Mouse (Mus musculus): ENCODE data around the gene Podn. TPM values are rescaled to one million over a fixed set of nuclear protein-coding genes. Genes with fewer than 3 reads are reported as not detected.

Podn gene
- total and polyA plus RNA-seq, 2 experiments from 2014 or later, result 1.2 to 4.0 TPM

DNA sequence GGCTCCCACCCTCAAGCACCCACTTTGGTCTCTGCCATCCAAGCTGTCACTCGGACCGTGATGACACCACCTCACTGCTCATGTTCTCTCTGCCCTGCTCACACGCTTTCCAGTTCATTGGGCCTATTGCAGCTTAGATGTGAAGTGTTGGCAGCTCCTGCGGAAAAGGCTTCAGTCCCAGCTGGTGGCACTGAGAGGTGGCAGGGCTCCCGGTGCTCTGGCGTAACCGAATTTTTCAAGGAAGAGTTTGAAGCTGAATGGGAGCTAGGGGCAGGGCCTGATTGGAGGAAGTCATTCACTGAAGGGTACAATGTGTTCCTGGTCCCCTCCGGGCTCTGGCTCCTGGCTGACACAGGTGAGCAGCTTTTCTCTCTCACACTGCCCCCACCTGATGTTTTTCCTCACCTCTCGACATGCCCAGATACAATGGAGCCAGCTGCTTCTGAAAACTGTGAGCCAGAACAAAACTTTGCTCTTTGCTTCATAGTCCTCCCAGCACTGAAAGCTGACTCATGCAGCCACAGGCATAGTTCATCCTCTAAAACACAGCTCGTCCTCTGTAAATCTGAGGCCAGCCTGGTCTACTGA is 44.5 kb downstream of the Podn start:
- Histone ChIP-seq H3K4me2 (ENCODE audit: low read depth, low read length) (no peak overlapping the region), H3K36me3 (ENCODE audit: insufficient read depth, low read length) (peaks cover 21% of the 10 kb centered on the region), H3K27me3 (ENCODE audit: insufficient read depth, low read length) (no peaks in the 10 kb centered on the region), H3K9me3 (ENCODE audit: low read length) (no peaks in the 10 kb centered on the region), H3K27ac (0 out of 2 replicates have a peak overlapping the region, but pooled peaks have one; percentile 41), H3K4me1 (ENCODE audit: insufficient read depth, low read length) (0 out of 2 replicates have a peak, but pooled peaks cover 4% of the 10 kb centered on the region), H3K4me3 (ENCODE audit: low read length) (no peak overlapping the region), H3K9ac (replicated peaks; ENCODE audit: low read length) (no peak overlapping the region)
- DNase-seq (ENCODE audit: low spot score) (peak; percentile 81), ATAC-seq (peak; percentile 87)
- whole genome bisulfite sequencing, result 50% methylated on average over 10 of the region's 10 CpGs
- TF ChIP-seq CTCF (IDR thresholded peaks at IDR 0.05; ENCODE audit: low read depth), result no peak

DNA sequence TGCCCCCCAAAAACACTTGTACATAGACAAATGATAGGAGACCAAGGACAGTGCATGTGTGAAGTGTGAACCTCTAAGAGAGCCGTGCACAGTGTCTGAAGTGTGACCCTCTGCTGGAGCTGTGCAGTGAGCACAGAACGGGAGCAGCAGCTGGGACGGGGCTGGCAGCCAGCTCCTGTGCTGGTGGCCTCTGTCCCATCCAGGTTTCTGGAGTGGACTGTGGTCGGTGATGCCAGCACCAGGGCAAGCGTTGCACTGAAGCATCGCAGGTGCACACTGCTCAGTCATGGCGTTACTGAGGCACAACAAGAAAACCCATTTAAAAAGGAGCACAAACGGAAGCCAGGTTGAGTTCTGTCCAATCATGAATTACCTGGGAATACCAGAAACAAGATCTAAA is 50.1 kb downstream of the Podn start:
- WGBS, result 61% methylated on average over 8 of the region's 8 CpGs
- DNase-seq (ENCODE audit: low spot score) (peak; percentile 58), ATAC-seq (peak; percentile 61; the same call in 1 of the 2 replicates)
- no peak overlapping the region for H3K9ac ChIP-seq (replicated peaks; ENCODE audit: low read length)
- no peak for TF ChIP-seq CTCF (IDR thresholded peaks at IDR 0.05; ENCODE audit: low read depth)
- H3K27ac ChIP-seq, result no peak overlapping the region
- 0 out of 2 replicates have a peak, but pooled peaks cover 3% of the 10 kb centered on the region for H3K4me1 ChIP-seq (ENCODE audit: insufficient read depth, low read length)
- H3K27me3 ChIP-seq (ENCODE audit: insufficient read depth, low read length), result no peaks in the 10 kb centered on the region
- H3K4me2 ChIP-seq (ENCODE audit: low read depth, low read length), result no peak overlapping the region
- H3K9me3 ChIP-seq (ENCODE audit: low read length), result no peaks in the 10 kb centered on the region
- peaks cover 8% of the 10 kb centered on the region for H3K36me3 ChIP-seq (ENCODE audit: insufficient read depth, low read length)
- H3K4me3 ChIP-seq (ENCODE audit: low read length), result no peak overlapping the region

DNA sequence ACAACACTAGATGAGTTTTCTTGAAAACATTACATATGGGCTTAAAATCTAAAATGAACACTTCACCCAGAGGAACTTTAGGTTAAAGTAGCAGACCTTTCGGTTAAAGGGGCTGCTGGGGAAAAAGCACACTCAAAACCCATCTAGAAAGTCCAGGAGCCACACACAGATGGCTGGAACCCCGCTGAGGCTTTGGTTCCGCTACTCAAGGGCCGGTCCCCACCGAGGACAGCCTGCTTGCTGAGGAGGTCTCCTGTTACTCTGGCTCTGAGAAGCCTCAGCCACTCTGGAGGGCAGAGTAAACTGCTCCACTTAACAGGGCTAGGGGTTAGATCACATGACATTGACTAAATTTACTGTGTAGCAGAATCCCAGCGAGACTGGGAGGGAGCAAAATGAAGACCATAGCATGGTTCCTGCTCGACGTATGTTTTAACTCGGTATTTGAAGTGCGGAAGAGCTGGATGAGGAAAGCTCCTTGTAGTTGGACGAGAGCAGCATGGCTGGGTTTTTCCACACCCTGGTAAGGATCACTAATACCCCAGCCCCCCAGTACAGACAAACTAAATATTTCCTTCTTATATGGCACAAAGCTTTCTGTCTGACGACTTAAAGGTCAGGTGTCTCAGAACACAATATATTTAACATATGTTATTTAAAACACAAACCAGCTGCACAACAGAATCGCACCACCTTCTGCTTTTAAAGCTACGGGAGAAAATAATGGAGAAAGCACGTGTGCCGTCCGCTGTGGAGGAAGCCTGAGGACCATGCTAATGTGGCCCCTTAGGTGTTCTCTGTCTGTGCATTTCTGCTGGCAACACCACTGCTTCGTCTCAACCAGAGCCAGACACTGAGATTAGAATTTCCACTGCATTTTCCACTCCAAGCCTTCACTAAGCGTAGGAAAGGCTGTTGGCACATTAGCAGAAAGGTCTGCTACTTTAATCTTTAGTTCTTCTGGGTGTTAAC is 50.8 kb downstream of the Podn start:
- 63% methylated on average over 19 of the region's 19 CpGs for WGBS
- 0 out of 2 replicates have a peak, but pooled peaks cover 3% of the 10 kb centered on the region for H3K4me1 ChIP-seq (ENCODE audit: insufficient read depth, low read length)
- H3K9ac ChIP-seq (replicated peaks; ENCODE audit: low read length), result no peak overlapping the region
- peaks cover 8% of the 10 kb centered on the region for H3K36me3 ChIP-seq (ENCODE audit: insufficient read depth, low read length)
- no peaks in the 10 kb centered on the region for H3K27me3 ChIP-seq (ENCODE audit: insufficient read depth, low read length)
- DNase-seq (ENCODE audit: low spot score) (no peak), ATAC-seq (no peak)
- H3K4me3 ChIP-seq (ENCODE audit: low read length), result no peak overlapping the region
- no peaks in the 10 kb centered on the region for H3K9me3 ChIP-seq (ENCODE audit: low read length)
- TF ChIP-seq CTCF (IDR thresholded peaks at IDR 0.05; ENCODE audit: low read depth), result no peak
- H3K27ac ChIP-seq, result no peak overlapping the region
- H3K4me2 ChIP-seq (ENCODE audit: low read depth, low read length), result no peak overlapping the region

DNA sequence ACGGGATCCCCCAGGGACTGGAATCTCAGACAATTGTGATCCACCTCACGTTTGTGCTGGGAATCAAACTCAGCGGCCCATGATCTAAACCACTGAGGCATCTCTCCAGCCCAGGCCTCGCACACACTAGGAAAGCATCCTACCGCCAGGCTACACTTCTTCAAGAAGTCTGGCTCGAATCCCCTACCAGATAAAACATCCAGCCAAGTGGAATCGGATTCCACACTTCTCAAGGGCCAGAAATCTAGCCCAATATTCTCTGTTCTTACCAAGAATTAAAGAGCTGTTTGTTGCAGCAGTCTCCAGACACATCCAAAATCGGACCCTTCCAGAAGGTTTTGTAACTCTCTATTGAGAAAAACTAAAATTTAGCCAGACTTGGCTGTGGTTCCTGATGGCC is 59.2 kb downstream of the Podn start:
- no peaks in the 10 kb centered on the region for H3K9me3 ChIP-seq (ENCODE audit: low read length)
- H3K27ac ChIP-seq, result no peak overlapping the region
- 66% methylated on average over 8 of the region's 8 CpGs for WGBS
- H3K27me3 ChIP-seq (ENCODE audit: insufficient read depth, low read length), result peaks cover 5% of the 10 kb centered on the region; the same call in 1 of the 2 replicates
- ATAC-seq, result no peak
- H3K4me3 ChIP-seq (ENCODE audit: low read length), result no peak overlapping the region
- H3K4me2 ChIP-seq (ENCODE audit: low read depth, low read length), result no peak overlapping the region
- 0 out of 2 replicates have a peak, but pooled peaks cover under 1% of the 10 kb centered on the region for H3K4me1 ChIP-seq (ENCODE audit: insufficient read depth, low read length)
- no peak for DNase-seq (ENCODE audit: low spot score)
- H3K9ac ChIP-seq (replicated peaks; ENCODE audit: low read length), result no peak overlapping the region
- TF ChIP-seq CTCF (IDR thresholded peaks at IDR 0.05; ENCODE audit: low read depth), result no peak
- H3K36me3 ChIP-seq (ENCODE audit: insufficient read depth, low read length), result peaks cover 2% of the 10 kb centered on the region; the same call in 1 of the 2 replicates

DNA sequence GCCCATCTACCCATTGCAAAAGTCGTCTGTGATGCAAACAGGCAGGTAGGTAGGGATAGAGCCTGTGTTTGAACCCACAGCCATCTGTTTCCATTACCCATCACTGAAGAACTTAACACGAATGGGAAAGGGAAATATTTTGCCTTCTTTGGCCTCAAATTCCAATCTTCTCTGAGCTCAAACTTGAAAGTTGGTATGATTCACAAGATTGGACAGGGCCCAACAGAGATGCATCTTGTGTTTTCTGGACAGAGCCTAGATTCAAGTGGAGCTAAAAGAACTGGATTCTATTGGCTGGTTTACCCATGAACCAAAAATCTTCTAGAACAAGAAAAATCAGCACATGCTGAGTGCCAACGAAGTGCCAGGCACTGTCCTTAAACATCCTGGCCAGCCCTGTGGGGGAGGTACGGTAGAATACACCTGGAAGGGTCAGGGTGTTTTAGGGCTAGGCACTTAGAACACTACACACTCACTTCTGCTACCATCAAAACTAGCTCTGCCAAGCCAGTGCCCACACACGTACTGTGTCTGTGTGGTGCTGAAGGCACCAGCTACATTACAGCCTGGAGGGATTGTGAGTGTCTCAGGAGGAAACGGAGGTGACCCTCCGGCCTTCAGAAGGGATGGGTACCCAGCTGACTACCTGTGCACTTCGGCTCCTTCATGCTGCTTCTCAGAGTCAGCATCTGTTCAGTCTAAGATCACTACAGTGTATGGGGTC is 63.0 kb downstream of the Podn start:
- no peaks in the 10 kb centered on the region for H3K9me3 ChIP-seq (ENCODE audit: low read length)
- no peak overlapping the region for H3K4me3 ChIP-seq (ENCODE audit: low read length)
- no peak overlapping the region for H3K9ac ChIP-seq (replicated peaks; ENCODE audit: low read length)
- H3K36me3 ChIP-seq (ENCODE audit: insufficient read depth, low read length), result no peaks in the 10 kb centered on the region
- WGBS, result 86% methylated on average over 8 of the region's 8 CpGs
- H3K27me3 ChIP-seq (ENCODE audit: insufficient read depth, low read length), result peaks cover 22% of the 10 kb centered on the region
- H3K27ac ChIP-seq, result no peak overlapping the region
- H3K4me2 ChIP-seq (ENCODE audit: low read depth, low read length), result no peak overlapping the region
- H3K4me1 ChIP-seq (ENCODE audit: insufficient read depth, low read length), result 0 out of 2 replicates have a peak, but pooled peaks cover 2% of the 10 kb centered on the region
- DNase-seq (ENCODE audit: low spot score), result no peak
- TF ChIP-seq CTCF (IDR thresholded peaks at IDR 0.05; ENCODE audit: low read depth), result no peak
- no peak for ATAC-seq

DNA sequence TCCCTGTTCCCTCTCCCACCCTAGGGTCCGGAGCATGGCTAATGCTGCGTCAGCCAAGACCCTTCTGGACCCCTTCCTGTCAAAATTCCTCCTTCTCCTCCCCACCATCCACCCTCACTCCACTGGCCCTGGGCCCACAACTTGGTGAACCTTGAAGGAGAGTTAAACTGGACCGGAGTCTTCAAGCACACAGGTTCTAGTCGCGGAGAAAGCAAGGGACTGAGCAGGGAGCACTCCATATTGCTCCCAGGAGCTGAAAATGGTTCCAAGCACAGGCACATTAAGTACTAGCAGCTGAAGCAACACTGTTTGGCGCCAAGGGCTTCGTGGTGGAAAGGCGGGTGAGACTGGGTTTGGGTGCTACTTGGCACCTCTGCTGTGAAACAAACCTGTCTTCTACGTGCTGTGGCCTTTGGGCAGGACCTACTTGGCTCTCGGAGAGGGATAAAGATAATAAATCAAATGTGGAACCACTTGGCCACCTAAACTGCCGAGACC is 63.8 kb downstream of the Podn start:
- no peak for TF ChIP-seq CTCF (IDR thresholded peaks at IDR 0.05; ENCODE audit: low read depth)
- DNase-seq (ENCODE audit: low spot score) (no peak), ATAC-seq (no peak)
- H3K27me3 ChIP-seq (ENCODE audit: insufficient read depth, low read length), result peaks cover 22% of the 10 kb centered on the region
- 47% methylated on average over 11 of the region's 11 CpGs for WGBS
- no peaks in the 10 kb centered on the region for H3K36me3 ChIP-seq (ENCODE audit: insufficient read depth, low read length)
- H3K9me3 ChIP-seq (ENCODE audit: low read length), result no peaks in the 10 kb centered on the region
- no peak overlapping the region for H3K9ac ChIP-seq (replicated peaks; ENCODE audit: low read length)
- peak overlapping the region; percentile 59 for H3K4me3 ChIP-seq (ENCODE audit: low read length)
- H3K4me2 ChIP-seq (ENCODE audit: low read depth, low read length), result peak overlapping the region; percentile 99
- H3K4me1 ChIP-seq (ENCODE audit: insufficient read depth, low read length), result 0 out of 2 replicates have a peak, but pooled peaks cover 2% of the 10 kb centered on the region
- no peak overlapping the region for H3K27ac ChIP-seq

Measured in hindbrain, postnatal 0 days (tissue).